Mouse (Mus musculus) retina, adult 2 months (tissue): ENCODE results near the gene C4b.
"Not testable (repeated sequence)": the region's sequence is repeated elsewhere in the genome, so short reads cannot be mapped to it uniquely, and the experiment has no call there.

Source experiments
- DNase-seq: peaks from one replicate; pipeline ENCODE4 v3.0.0-alpha.2; 2012; ENCODE audit warnings: low read depth, low spot score

C4b gene

GRCm38 (mm10) chr17:34743719-34744118 is at the start of gene C4b:
C4b (minus strand) TSS chr17:34743882.
- no peak for DNase-seq

DNA sequence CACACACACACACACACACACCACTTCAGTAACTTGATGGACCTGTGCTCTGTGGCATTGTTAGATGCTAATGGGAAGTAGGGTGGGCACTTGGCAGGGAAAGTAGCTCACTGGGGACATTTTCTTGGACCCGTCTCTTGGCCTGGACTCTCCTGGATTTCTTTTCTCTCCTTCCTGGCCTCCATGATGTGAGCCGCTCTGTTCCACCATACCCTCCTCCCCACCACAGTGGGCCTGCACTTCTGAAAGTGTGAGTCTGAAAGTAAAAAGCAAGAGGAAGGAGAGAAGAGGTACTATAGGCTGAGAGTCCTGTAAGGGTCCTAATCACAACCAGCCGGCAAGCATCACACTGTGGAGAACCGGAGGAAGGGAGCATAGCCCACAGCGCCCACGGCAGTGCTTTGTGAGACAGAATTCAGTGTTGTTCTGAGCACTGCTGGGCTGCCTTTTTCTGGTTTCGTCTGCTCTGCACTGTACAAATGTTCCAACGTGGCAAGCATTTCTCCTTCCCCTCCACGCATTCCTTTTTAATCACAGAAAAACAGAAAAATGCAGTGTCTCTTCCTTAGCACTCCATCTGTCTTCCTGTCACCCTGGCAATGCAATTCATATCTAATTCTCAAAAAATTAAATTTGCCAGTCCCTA is 34.1 kb upstream of the C4b start:
- DNase-seq, result no peak

DNA sequence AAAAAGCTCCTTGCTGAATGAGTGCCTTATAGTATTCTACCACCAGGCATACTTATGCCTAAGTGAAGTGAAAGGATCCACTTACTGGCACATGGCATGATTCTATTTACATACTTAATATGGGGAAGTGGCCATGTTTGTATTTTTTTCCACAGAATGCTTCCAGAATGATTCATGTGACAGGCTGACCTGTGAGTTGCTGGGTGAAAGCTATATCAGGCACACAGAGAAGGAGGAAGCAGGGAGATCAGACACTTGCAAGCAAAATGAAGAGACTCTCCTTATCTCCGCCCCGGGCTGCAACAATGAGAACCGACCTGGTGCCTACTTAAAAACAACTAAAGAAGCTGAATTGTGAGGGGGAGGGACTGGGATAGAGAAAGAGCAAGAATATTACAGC is 17.8 kb upstream of the C4b start:
- DNase-seq, result no peak

DNA sequence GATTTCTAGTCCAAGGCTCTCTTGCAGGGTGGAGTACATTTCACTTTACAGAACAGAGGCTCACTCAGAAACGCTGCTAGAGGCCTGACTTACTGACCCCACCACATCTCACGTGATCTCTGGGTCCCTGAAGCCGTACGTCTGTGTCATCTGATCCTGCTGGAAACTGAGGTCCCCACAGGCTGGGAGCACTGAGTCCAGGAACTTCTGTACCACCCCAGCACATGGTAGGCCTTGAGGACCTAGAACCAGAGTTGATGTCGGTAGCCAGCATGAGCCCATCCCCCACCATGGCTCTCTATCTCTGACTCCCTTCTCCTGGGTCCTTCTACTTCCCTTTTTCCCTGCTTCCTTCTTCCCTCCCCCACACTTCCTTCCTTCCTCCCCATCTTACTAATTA is 2.8 kb upstream of the C4b start:
- DNase-seq, result no peak

- DNase-seq, result not testable (repeated sequence)
Measured at GRCm38 (mm10) chr17:34745166-34745565, 1.5 kb upstream of the C4b start.

DNA sequence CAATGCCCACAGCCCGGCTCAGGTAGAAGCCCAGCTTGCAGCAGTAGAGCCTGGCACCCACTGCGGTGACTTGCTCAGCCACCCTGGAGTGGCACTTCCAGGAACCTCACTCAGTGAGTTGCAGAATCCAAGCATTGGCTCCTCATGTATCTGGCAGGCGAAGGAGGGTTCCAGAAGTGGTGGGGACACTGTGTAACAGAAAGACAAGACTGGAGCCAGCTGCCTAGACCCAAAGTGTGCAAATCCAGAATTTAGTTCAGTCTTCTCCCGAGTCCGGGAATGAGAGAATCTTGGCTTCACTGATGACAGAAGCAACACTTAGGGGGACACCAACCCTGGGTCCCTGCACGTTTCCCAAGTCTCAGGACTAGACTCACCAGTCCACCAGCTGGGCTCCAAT is 929 bp upstream of the C4b start:
- not testable (repeated sequence) for DNase-seq

DNA sequence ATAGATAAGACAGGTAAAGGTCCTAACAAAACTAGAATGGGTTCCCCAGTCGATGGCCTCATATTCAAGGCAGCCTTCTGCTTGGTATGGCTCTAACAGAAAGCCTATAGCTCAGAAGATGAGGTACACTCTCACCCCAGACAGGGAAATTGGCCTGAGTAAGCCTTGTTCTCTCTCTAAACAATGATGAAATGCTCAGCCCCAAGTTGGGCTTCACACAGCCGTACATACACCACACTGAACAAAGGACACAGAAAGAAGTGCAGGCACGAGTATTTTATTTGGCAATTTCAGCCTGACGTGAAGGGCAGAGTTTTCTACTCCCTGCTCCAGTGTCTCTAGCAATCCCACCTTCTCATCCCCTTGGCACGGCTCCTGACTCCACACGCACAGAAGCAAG is 524 bp upstream of the C4b start:
- DNase-seq, result no peak

DNA sequence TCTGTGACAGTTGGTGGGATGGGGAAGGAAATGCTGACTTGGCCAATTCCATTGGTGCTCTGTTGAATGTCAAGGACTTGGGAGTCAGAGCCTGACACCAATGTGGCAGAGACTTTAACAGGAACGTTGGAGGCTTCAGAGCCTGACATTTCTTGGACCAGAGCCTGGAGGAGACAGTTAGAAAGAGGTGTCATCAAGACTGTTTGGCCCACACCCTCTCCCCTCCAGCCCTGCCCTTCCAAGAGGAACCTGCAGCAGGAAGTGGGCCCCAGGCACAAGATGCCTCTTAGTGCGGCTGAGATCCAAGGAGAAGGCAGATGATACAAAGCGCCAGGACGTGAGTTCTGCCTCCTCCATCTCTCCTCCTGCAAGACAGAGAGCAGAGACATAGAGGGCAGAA is 3.4 kb downstream of the C4b start:
- DNase-seq, result no peak

DNA sequence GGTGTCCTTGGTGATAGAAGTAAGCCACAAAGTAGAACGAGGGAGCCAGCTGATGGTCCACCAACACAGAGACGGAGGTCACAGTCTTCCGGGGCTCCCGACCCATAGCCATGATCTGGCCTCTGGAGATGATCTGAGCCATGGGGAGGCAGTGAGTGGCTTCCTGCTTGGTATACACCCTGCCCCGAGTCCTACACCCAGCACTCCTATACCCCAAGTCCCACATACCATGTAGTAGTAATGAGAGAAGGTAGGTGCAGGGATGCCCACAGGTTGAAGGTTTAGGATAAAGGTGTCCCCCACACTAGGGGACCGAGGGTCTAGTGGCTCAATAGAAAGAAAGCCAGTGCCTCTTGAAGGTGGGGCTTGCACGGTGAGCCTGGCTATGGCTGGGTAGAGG is 4.0 kb downstream of the C4b start:
- not testable (repeated sequence) for DNase-seq

- DNase-seq, result not testable (repeated sequence)
Measured at GRCm38 (mm10) chr17:34737466-34737865, 6.2 kb downstream of the C4b start.

DNA sequence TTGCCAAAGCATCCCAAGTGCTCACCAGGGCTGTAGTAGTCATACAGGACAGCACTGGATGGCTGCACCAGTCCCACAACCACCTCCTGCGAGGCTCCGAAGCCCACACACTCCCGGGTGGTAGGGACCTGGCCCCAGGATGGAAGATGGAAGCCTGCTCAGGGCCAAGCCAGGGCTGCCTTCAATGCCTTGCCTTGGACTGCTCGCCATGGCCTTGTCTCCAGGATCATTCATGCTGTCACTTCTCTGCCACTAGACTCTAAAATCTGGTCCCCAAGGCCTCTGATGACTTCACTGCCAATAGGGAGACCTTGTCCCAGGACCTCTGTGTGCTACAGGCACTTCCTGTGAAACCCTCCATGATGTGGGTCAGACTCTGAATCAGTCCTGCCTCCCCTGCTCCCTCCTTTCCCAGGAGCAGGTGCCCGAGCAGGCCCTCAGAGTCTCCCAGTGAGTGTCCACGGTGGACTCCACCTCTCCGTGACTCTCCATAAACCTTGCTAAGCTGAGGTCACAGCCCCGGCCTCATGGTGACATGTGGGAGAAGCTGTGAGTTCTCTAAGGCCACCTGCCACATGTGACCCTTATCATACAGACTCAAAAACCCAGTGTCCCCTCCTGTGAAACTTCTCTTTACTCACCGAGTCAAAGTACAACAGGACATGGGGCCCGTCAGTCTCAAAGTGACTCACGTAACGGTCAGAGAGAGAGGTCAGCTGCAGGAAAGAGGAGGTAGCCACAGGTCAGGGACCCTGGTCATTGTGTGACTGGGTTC is 13.7 kb downstream of the C4b start:
- DNase-seq, result not testable (repeated sequence)

- DNase-seq, result not testable (repeated sequence)
Measured at GRCm38 (mm10) chr17:34729155-34729554, 14.5 kb downstream of the C4b start.

GRCm38 (mm10) chr17:34727887-34728286 is 15.8 kb downstream of the C4b start:
- DNase-seq, result no peak

GRCm38 (mm10) chr17:34723066-34723465 is 20.6 kb downstream of the C4b start:
- no peak for DNase-seq

- DNase-seq, result not testable (repeated sequence)
Measured at GRCm38 (mm10) chr17:34722238-34722637, 21.4 kb downstream of the C4b start.

DNA sequence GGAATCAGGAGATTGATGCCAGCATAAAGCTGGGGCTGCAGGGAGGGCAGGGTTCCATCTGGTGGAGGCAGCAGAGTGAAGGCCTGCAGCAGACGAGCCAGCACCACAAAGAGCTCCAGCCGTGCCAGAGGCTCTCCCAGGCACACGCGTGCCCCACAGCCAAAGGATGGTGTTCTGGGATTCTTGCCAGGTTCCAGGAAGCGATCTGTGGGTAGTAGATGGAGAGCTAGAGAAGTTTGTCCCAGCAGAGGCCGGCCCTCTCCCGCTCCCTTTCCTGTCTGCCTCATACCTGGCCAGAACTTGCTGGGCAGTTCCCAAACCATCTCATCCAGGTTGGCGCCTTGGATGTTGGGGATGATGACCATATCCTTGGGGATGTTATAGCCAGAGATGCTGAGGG is 23.8 kb downstream of the C4b start:
- not testable (repeated sequence) for DNase-seq

- no peak for DNase-seq
Measured at GRCm38 (mm10) chr17:34717401-34717800, 26.3 kb downstream of the C4b start.

DNA sequence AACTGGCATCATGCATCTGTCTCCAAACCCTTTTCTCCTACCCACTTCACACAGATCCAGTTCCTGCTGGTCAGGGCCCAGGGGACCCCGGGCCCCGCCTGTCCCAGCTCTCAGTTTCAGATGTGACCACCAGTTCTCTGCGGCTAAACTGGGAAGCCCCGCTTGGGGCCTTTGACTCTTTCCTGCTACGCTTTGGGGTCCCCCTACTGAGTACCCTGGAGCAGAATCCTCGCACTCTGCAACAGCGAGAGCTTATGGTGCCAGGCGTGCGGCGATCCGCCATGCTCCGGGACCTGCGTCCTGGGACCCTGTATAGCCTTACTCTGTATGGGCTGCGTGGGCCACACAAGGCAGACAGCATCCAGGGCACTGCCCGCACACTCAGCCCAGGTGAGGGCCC is 27.4 kb downstream of the C4b start:
- DNase-seq, result no peak

DNA sequence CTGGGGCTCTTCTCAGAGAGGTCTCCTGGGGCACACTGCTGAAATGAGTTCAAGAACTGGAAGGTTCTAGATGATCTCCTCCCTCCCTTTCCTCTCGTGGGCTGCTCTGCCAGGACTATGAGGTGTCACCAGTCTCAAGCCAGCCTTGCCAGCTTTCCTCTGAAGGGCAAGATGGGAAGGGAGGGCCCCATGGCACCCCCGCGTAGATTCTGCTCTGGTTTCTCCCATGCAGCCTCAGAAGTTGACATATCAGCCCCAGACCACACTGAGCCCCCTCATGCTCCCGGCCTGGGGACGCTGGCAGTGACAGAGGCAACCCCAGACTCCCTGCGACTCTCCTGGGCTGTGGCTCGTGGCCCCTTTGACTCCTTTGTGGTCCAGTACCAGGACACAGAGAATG is 28.2 kb downstream of the C4b start:
- DNase-seq, result not testable (repeated sequence)

- not testable (repeated sequence) for DNase-seq
Measured at GRCm38 (mm10) chr17:34714908-34715445, 28.7 kb downstream of the C4b start.

GRCm38 (mm10) chr17:34714181-34714907 is 29.3 kb downstream of the C4b start:
- not testable (repeated sequence) for DNase-seq

- no peak for DNase-seq
Measured at GRCm38 (mm10) chr17:34712951-34713350, 30.7 kb downstream of the C4b start.
